Mouse (Mus musculus) lung, embryonic 16.5 days (tissue): ENCODE data around the gene Tln2. TPM values are rescaled to one million over a fixed set of nuclear protein-coding genes. Genes with fewer than 3 reads are reported as not detected.

Experiments used
- ATAC-seq: fragments of 200-750 bp; cut with Nextera tagmentation; 2 replicates; pipeline ENCODE4 v1.8.0; 2017; ENCODE audit warnings: low read depth, mild to moderate bottlenecking, moderate library complexity
- H3K27ac ChIP-seq: fragments of 300-500 bp; sonication (generic); 2 replicates; pipeline ENCODE4 v1.5.1; 2014; ENCODE audit warnings: mild to moderate bottlenecking, control low read depth, low read length
- H3K27me3 ChIP-seq: fragments of 300-500 bp; sonication (generic); 2 replicates; pipeline ENCODE4 v1.6.1; 2014; ENCODE audit warnings: low read depth, low read length, mixed read lengths; ENCODE audit not compliant: control insufficient read depth, insufficient read depth
- H3K36me3 ChIP-seq: fragments of 300-500 bp; sonication (generic); 2 replicates; pipeline ENCODE4 v1.6.1; 2014; ENCODE audit warnings: low read length; ENCODE audit not compliant: control insufficient read depth, insufficient read depth
- H3K4me1 ChIP-seq: fragments of 300-500 bp; sonication (generic); replicated peaks from 2 replicates; pipeline ENCODE4 v1.6.1; 2014; ENCODE audit warnings: low read length, mixed read lengths; ENCODE audit not compliant: control insufficient read depth, insufficient read depth
- H3K4me2 ChIP-seq: fragments of 300-500 bp; sonication (generic); 2 replicates; pipeline ENCODE4 v1.6.1; 2014; ENCODE audit warnings: low read depth, low read length, control low read depth
- H3K4me3 ChIP-seq: fragments of 300-500 bp; sonication (generic); 2 replicates; pipeline ENCODE4 v1.5.1; 2014; ENCODE audit warnings: mild to moderate bottlenecking, low read length, control low read depth
- H3K9ac ChIP-seq: fragments of 300-500 bp; sonication (generic); 2 replicates; pipeline ENCODE4 v1.6.1; 2014; ENCODE audit warnings: low read length, control low read depth
- H3K9me3 ChIP-seq: fragments of 300-500 bp; sonication (generic); 2 replicates; pipeline ENCODE4 v1.6.1; 2016; ENCODE audit warnings: low read length; ENCODE audit not compliant: control insufficient read depth
- WGBS: fragments of 180-500 bp; shearing (Covaris S2); extraction: QIAGEN DNeasy Blood & Tissue Kit; methylation state at CpG from one replicate; pipeline ENCODE4 v1.1.7; 2014; 5-methylcytosine and 5-hydroxymethylcytosine counted together
- polyA plus RNA-seq: library from polyadenylated mRNA; unstranded; fragments of >200 nt; fragmentation: Nextera tagmentation; extraction: Ambion mirVana; gene quantifications from 2 replicates; pipeline ENCODE4 v1.2.1, GENCODE M21; 2015

The Tln2 gene
- polyA plus RNA-seq, 1 experiment from 2014 or later: 9.9 TPM

GRCm38 (mm10) chr9:67211220-67211619, 348.3 kb downstream of the Tln2 start:
- no peak for ATAC-seq

GRCm38 (mm10) chr9:67209451-67209850, 350.1 kb downstream of the Tln2 start:
- peaks cover 11% of the 10 kb centered on the region for H3K4me1 ChIP-seq
- no peak for ATAC-seq
- no peak overlapping the region for H3K27ac ChIP-seq
- no peaks in the 10 kb centered on the region for H3K36me3 ChIP-seq
- H3K9me3 ChIP-seq: no peaks in the 10 kb centered on the region
- H3K27me3 ChIP-seq: no peaks in the 10 kb centered on the region
- 92% methylated on average over 9 of the region's 9 CpGs for WGBS
- H3K4me2 ChIP-seq: no peak overlapping the region
- H3K4me3 ChIP-seq: no peak overlapping the region
- H3K9ac ChIP-seq: no peak overlapping the region

More at GRCm38 (mm10) chr9:67211220-67211619, 348.3 kb downstream of the Tln2 start:
- Histone ChIP-seq H3K9ac (no peak overlapping the region), H3K4me2 (no peak overlapping the region), H3K4me3 (no peak overlapping the region), H3K27me3 (no peaks in the 10 kb centered on the region), H3K27ac (no peak overlapping the region), H3K4me1 (peaks cover 14% of the 10 kb centered on the region), H3K36me3 (no peaks in the 10 kb centered on the region), H3K9me3 (no peaks in the 10 kb centered on the region)
- WGBS: 96% methylated on average over 4 of the region's 4 CpGs

GRCm38 (mm10) chr9:67208420-67208819, 351.1 kb downstream of the Tln2 start:
- 23% methylated on average over 3 of the region's 3 CpGs for WGBS
- Histone ChIP-seq H3K4me3 (no peak overlapping the region), H3K9ac (no peak overlapping the region), H3K27ac (no peak overlapping the region), H3K36me3 (no peaks in the 10 kb centered on the region), H3K4me1 (peaks cover 8% of the 10 kb centered on the region), H3K27me3 (no peaks in the 10 kb centered on the region), H3K9me3 (no peaks in the 10 kb centered on the region), H3K4me2 (no peak overlapping the region)
- peak; percentile 58 for ATAC-seq

GRCm38 (mm10) chr9:67205175-67205574, 354.3 kb downstream of the Tln2 start:
- peak; percentile 49; the same call in 1 of the 2 replicates for ATAC-seq
- peaks cover 8% of the 10 kb centered on the region for H3K4me1 ChIP-seq
- H3K36me3 ChIP-seq: no peaks in the 10 kb centered on the region
- H3K27ac ChIP-seq: no peak overlapping the region
- H3K9me3 ChIP-seq: no peaks in the 10 kb centered on the region
- no peak overlapping the region for H3K4me2 ChIP-seq
- no peaks in the 10 kb centered on the region for H3K27me3 ChIP-seq
- H3K4me3 ChIP-seq: no peak overlapping the region
- no peak overlapping the region for H3K9ac ChIP-seq
- 38% methylated on average over 4 of the region's 4 CpGs for WGBS

GRCm38 (mm10) chr9:67196609-67197008, 362.9 kb downstream of the Tln2 start:
- H3K9ac ChIP-seq: no peak overlapping the region
- no peaks in the 10 kb centered on the region for H3K27me3 ChIP-seq
- no peak for ATAC-seq
- no peaks in the 10 kb centered on the region for H3K4me1 ChIP-seq
- H3K4me2 ChIP-seq: no peak overlapping the region
- H3K36me3 ChIP-seq: no peaks in the 10 kb centered on the region
- H3K27ac ChIP-seq: no peak overlapping the region
- H3K4me3 ChIP-seq: no peak overlapping the region
- H3K9me3 ChIP-seq: 0 out of 2 replicates have a peak, but pooled peaks cover 3% of the 10 kb centered on the region
- 94% methylated on average over 8 of the region's 8 CpGs for WGBS

- no peak for ATAC-seq
- no peaks in the 10 kb centered on the region for H3K27me3 ChIP-seq
- no peak overlapping the region for H3K4me3 ChIP-seq
- WGBS: 81% methylated on average over 7 of the region's 7 CpGs
- 0 out of 2 replicates have a peak, but pooled peaks cover 3% of the 10 kb centered on the region for H3K9me3 ChIP-seq
- H3K36me3 ChIP-seq: no peaks in the 10 kb centered on the region
- H3K9ac ChIP-seq: no peak overlapping the region
- H3K4me2 ChIP-seq: no peak overlapping the region
- H3K4me1 ChIP-seq: no peaks in the 10 kb centered on the region
- H3K27ac ChIP-seq: no peak overlapping the region
Observed at GRCm38 (mm10) chr9:67195306-67195705, 364.2 kb downstream of the Tln2 start.

GRCm38 (mm10) chr9:67191488-67192331, 367.8 kb downstream of the Tln2 start:
- H3K36me3 ChIP-seq: no peaks in the 10 kb centered on the region
- H3K4me1 ChIP-seq: no peaks in the 10 kb centered on the region
- no peak overlapping the region for H3K4me2 ChIP-seq
- no peak overlapping the region for H3K27ac ChIP-seq
- H3K9ac ChIP-seq: no peak overlapping the region
- H3K27me3 ChIP-seq: no peaks in the 10 kb centered on the region
- ATAC-seq: peak; percentile 45; the same call in 1 of the 2 replicates
- WGBS: 58% methylated on average over 10 of the region's 10 CpGs
- H3K4me3 ChIP-seq: no peak overlapping the region
- H3K9me3 ChIP-seq: no peaks in the 10 kb centered on the region

- H3K27me3 ChIP-seq: no peaks in the 10 kb centered on the region
- whole genome bisulfite sequencing: 73% methylated on average over 5 of the region's 5 CpGs
- no peak overlapping the region for H3K4me3 ChIP-seq
- no peaks in the 10 kb centered on the region for H3K36me3 ChIP-seq
- H3K9me3 ChIP-seq: no peaks in the 10 kb centered on the region
- H3K9ac ChIP-seq: no peak overlapping the region
- no peaks in the 10 kb centered on the region for H3K4me1 ChIP-seq
- no peak overlapping the region for H3K27ac ChIP-seq
- no peak for ATAC-seq
- H3K4me2 ChIP-seq: no peak overlapping the region
Observed at GRCm38 (mm10) chr9:67187686-67188085, 371.8 kb downstream of the Tln2 start.

- H3K9me3 ChIP-seq: no peaks in the 10 kb centered on the region
- H3K4me2 ChIP-seq: no peak overlapping the region
- no peak overlapping the region for H3K4me3 ChIP-seq
- no peaks in the 10 kb centered on the region for H3K36me3 ChIP-seq
- ATAC-seq: no peak
- no peak overlapping the region for H3K27ac ChIP-seq
- WGBS: 54% methylated on average over 4 of the region's 4 CpGs
- no peaks in the 10 kb centered on the region for H3K4me1 ChIP-seq
- no peak overlapping the region for H3K9ac ChIP-seq
- no peaks in the 10 kb centered on the region for H3K27me3 ChIP-seq
Observed at GRCm38 (mm10) chr9:67187182-67187581, 372.3 kb downstream of the Tln2 start.
